Mouse (Mus musculus): Measurements from ENCODE around the gene Slc22a18. TPM values are rescaled to one million over a fixed set of nuclear protein-coding genes. Genes with fewer than 3 reads are reported as not detected.
A peak's percentile ranks its signal among the peaks of the same experiment; 100 is the strongest.
"Not testable (repeated sequence)": the region's sequence is repeated elsewhere in the genome, so short reads cannot be mapped to it uniquely, and the experiment has no call there.

The Slc22a18 gene
- polyA plus RNA-seq, 1 experiment from 2014 or later, result 1.4 TPM

- Histone ChIP-seq H3K9ac (no peak overlapping the region), H3K27me3 (peaks cover 12% of the 10 kb centered on the region), H3K4me2 (replicated peaks) (no peak overlapping the region), H3K4me3 (no peak overlapping the region), H3K4me1 (no peaks in the 10 kb centered on the region), H3K9me3 (no peaks in the 10 kb centered on the region), H3K27ac (no peak overlapping the region), H3K36me3 (peaks cover 30% of the 10 kb centered on the region)
- ATAC-seq (ENCODE audit: low FRiP score, low read depth), result no peak
- 81% methylated on average over 1 of the region's 1 CpGs for WGBS
Observed at GRCm38 (mm10) chr7:143509566-143509965, 36.0 kb downstream of the Slc22a18 start.

- Histone ChIP-seq H3K36me3 (peaks cover 42% of the 10 kb centered on the region), H3K27ac (no peak overlapping the region), H3K9ac (no peak overlapping the region), H3K9me3 (no peaks in the 10 kb centered on the region), H3K4me2 (replicated peaks) (no peak overlapping the region), H3K27me3 (0 out of 2 replicates have a peak, but pooled peaks cover 6% of the 10 kb centered on the region), H3K4me3 (no peak overlapping the region), H3K4me1 (no peaks in the 10 kb centered on the region)
- WGBS, result 90% methylated on average over 3 of the region's 3 CpGs
- ATAC-seq (ENCODE audit: low FRiP score, low read depth), result no peak
Observed at GRCm38 (mm10) chr7:143510593-143511334, 37.2 kb downstream of the Slc22a18 start.

GRCm38 (mm10) chr7:143511335-143511712, 37.8 kb downstream of the Slc22a18 start:
- H3K9ac ChIP-seq, result no peak overlapping the region
- H3K4me3 ChIP-seq, result no peak overlapping the region
- peaks cover 48% of the 10 kb centered on the region for H3K36me3 ChIP-seq
- no peak overlapping the region for H3K4me2 ChIP-seq (replicated peaks)
- no peak for ATAC-seq (ENCODE audit: low FRiP score, low read depth)
- no peaks in the 10 kb centered on the region for H3K4me1 ChIP-seq
- no peaks in the 10 kb centered on the region for H3K9me3 ChIP-seq
- no peak overlapping the region for H3K27ac ChIP-seq
- H3K27me3 ChIP-seq, result 0 out of 2 replicates have a peak, but pooled peaks cover 6% of the 10 kb centered on the region

GRCm38 (mm10) chr7:143513763-143514415, 40.4 kb downstream of the Slc22a18 start:
- WGBS, result 89% methylated on average over 10 of the region's 10 CpGs
- H3K4me2 ChIP-seq (replicated peaks), result no peak overlapping the region
- ATAC-seq (ENCODE audit: low FRiP score, low read depth), result 0 out of 2 replicates have a peak, but pooled peaks have one; percentile 24
- H3K27ac ChIP-seq, result no peak overlapping the region
- H3K4me1 ChIP-seq, result no peaks in the 10 kb centered on the region
- H3K9ac ChIP-seq, result no peak overlapping the region
- no peaks in the 10 kb centered on the region for H3K9me3 ChIP-seq
- no peaks in the 10 kb centered on the region for H3K27me3 ChIP-seq
- peaks cover 73% of the 10 kb centered on the region for H3K36me3 ChIP-seq
- H3K4me3 ChIP-seq, result no peak overlapping the region

- no peaks in the 10 kb centered on the region for H3K9me3 ChIP-seq
- no peak overlapping the region for H3K4me3 ChIP-seq
- WGBS, result 95% methylated on average over 4 of the region's 4 CpGs
- no peak overlapping the region for H3K27ac ChIP-seq
- peaks cover 78% of the 10 kb centered on the region for H3K36me3 ChIP-seq
- no peaks in the 10 kb centered on the region for H3K4me1 ChIP-seq
- no peak for ATAC-seq (ENCODE audit: low FRiP score, low read depth)
- H3K27me3 ChIP-seq, result no peaks in the 10 kb centered on the region
- no peak overlapping the region for H3K9ac ChIP-seq
- H3K4me2 ChIP-seq (replicated peaks), result no peak overlapping the region
Observed at GRCm38 (mm10) chr7:143514416-143514768, 40.9 kb downstream of the Slc22a18 start.

- Histone ChIP-seq H3K9me3 (no peaks in the 10 kb centered on the region), H3K4me2 (replicated peaks) (no peak overlapping the region), H3K27ac (no peak overlapping the region), H3K4me3 (no peak overlapping the region), H3K9ac (no peak overlapping the region), H3K27me3 (no peaks in the 10 kb centered on the region), H3K36me3 (peaks cover 98% of the 10 kb centered on the region), H3K4me1 (no peaks in the 10 kb centered on the region)
- no peak for ATAC-seq (ENCODE audit: low FRiP score, low read depth)
- 83% methylated on average over 4 of the region's 4 CpGs for WGBS
Observed at GRCm38 (mm10) chr7:143519333-143519732, 45.8 kb downstream of the Slc22a18 start.

GRCm38 (mm10) chr7:143532410-143532809, 58.9 kb downstream of the Slc22a18 start:
- H3K9me3 ChIP-seq, result no peaks in the 10 kb centered on the region
- no peak for ATAC-seq (ENCODE audit: low FRiP score, low read depth)
- peaks cover 99% of the 10 kb centered on the region for H3K36me3 ChIP-seq
- H3K4me3 ChIP-seq, result no peak overlapping the region
- no peak overlapping the region for H3K9ac ChIP-seq
- no peaks in the 10 kb centered on the region for H3K4me1 ChIP-seq
- no peaks in the 10 kb centered on the region for H3K27me3 ChIP-seq
- 89% methylated on average over 1 of the region's 1 CpGs for WGBS
- no peak overlapping the region for H3K27ac ChIP-seq
- no peak overlapping the region for H3K4me2 ChIP-seq (replicated peaks)

GRCm38 (mm10) chr7:143533284-143533683, 59.7 kb downstream of the Slc22a18 start:
- no peaks in the 10 kb centered on the region for H3K4me1 ChIP-seq
- 84% methylated on average over 2 of the region's 2 CpGs for WGBS

GRCm38 (mm10) chr7:143536251-143536650, 62.7 kb downstream of the Slc22a18 start:
- Histone ChIP-seq H3K4me1 (no peaks in the 10 kb centered on the region), H3K27me3 (no peaks in the 10 kb centered on the region), H3K4me2 (replicated peaks) (no peak overlapping the region), H3K9ac (no peak overlapping the region), H3K36me3 (peaks cover 90% of the 10 kb centered on the region), H3K27ac (no peak overlapping the region), H3K9me3 (no peaks in the 10 kb centered on the region), H3K4me3 (no peak overlapping the region)
- 92% methylated on average over 3 of the region's 3 CpGs for WGBS
- no peak for ATAC-seq (ENCODE audit: low FRiP score, low read depth)

More at GRCm38 (mm10) chr7:143533284-143533683, 59.7 kb downstream of the Slc22a18 start:
- Histone ChIP-seq H3K4me2 (replicated peaks) (no peak overlapping the region), H3K4me3 (no peak overlapping the region), H3K9me3 (no peaks in the 10 kb centered on the region), H3K27ac (no peak overlapping the region), H3K9ac (no peak overlapping the region), H3K36me3 (peaks cover 99% of the 10 kb centered on the region), H3K27me3 (no peaks in the 10 kb centered on the region)
- no peak for ATAC-seq (ENCODE audit: low FRiP score, low read depth)

- ATAC-seq (ENCODE audit: low FRiP score, low read depth); H3K9ac ChIP-seq; H3K4me2 ChIP-seq (replicated peaks); H3K27ac ChIP-seq; H3K4me1 ChIP-seq; H3K27me3 ChIP-seq; H3K9me3 ChIP-seq; H3K4me3 ChIP-seq: not testable (repeated sequence)
- peaks cover 71% of the 10 kb centered on the region for H3K36me3 ChIP-seq
- WGBS, result 92% methylated on average over 6 of the region's 6 CpGs
Observed at GRCm38 (mm10) chr7:143538229-143538628, 64.7 kb downstream of the Slc22a18 start.

- H3K9ac ChIP-seq, result no peak overlapping the region
- peaks cover 5% of the 10 kb centered on the region; the same call in 1 of the 2 replicates for H3K4me1 ChIP-seq
- H3K27me3 ChIP-seq, result no peaks in the 10 kb centered on the region
- H3K4me2 ChIP-seq (replicated peaks), result no peak overlapping the region
- peaks cover 67% of the 10 kb centered on the region for H3K36me3 ChIP-seq
- no peak overlapping the region for H3K27ac ChIP-seq
- ATAC-seq (ENCODE audit: low FRiP score, low read depth), result no peak
- H3K4me3 ChIP-seq, result no peak overlapping the region
- no peaks in the 10 kb centered on the region for H3K9me3 ChIP-seq
- WGBS, result 69% methylated on average over 1 of the region's 1 CpGs
Observed at GRCm38 (mm10) chr7:143538671-143539070, 65.1 kb downstream of the Slc22a18 start.

- no peak for ATAC-seq (ENCODE audit: low FRiP score, low read depth)
- H3K27ac ChIP-seq, result no peak overlapping the region
- peaks cover 27% of the 10 kb centered on the region for H3K36me3 ChIP-seq
- H3K4me1 ChIP-seq, result peaks cover 31% of the 10 kb centered on the region
- H3K9me3 ChIP-seq, result no peaks in the 10 kb centered on the region
- H3K9ac ChIP-seq, result no peak overlapping the region
- H3K4me3 ChIP-seq, result no peak overlapping the region
- no peak overlapping the region for H3K4me2 ChIP-seq (replicated peaks)
- H3K27me3 ChIP-seq, result no peaks in the 10 kb centered on the region
- 90% methylated on average over 2 of the region's 2 CpGs for WGBS
Observed at GRCm38 (mm10) chr7:143544368-143544767, 70.8 kb downstream of the Slc22a18 start.
